Mouse (Mus musculus): ENCODE measurements at regions not wholly inside any gene's neighbourhood (a gene's known extent, or its start where the extent isn't known, plus 50 kb on each side); places are given as distances from the start of the nearest gene placed in this dataset.
"Not testable (repeated sequence)": the region's sequence is repeated elsewhere in the genome, so short reads cannot be mapped to it uniquely, and the experiment has no call there.

GRCm38 (mm10) chr1:95397188-95397587 is 83.8 kb downstream of the Fam174a start:
- no peaks in the 10 kb centered on the region for H3K27me3 ChIP-seq (ENCODE audit: control insufficient read depth, insufficient read depth, low read length)
- no peaks in the 10 kb centered on the region for H3K36me3 ChIP-seq (ENCODE audit: control insufficient read depth, insufficient read depth, low read length)
- no peak for DNase-seq (ENCODE audit: low spot score)
- H3K27ac ChIP-seq (ENCODE audit: low read depth, low read length), result no peak overlapping the region
- 35% methylated on average over 4 of the region's 4 CpGs for WGBS
- no peak overlapping the region for H3K4me2 ChIP-seq (ENCODE audit: low read depth, low read length, severe bottlenecking)
- ATAC-seq (replicated peaks; ENCODE audit: low FRiP score), result no peak
- no peaks in the 10 kb centered on the region for H3K4me1 ChIP-seq (replicated peaks; ENCODE audit: control insufficient read depth, insufficient read depth, low read length)
- no peak overlapping the region for H3K9ac ChIP-seq (ENCODE audit: low read length)
- no peaks in the 10 kb centered on the region for H3K9me3 ChIP-seq (ENCODE audit: control insufficient read depth, low read length)
- H3K4me3 ChIP-seq (ENCODE audit: low read depth, low read length), result no peak overlapping the region

GRCm38 (mm10) chr1:95399764-95400163 is 86.3 kb downstream of the Fam174a start:
- Histone ChIP-seq H3K4me1 (replicated peaks; ENCODE audit: control insufficient read depth, insufficient read depth, low read length) (no peaks in the 10 kb centered on the region), H3K36me3 (ENCODE audit: control insufficient read depth, insufficient read depth, low read length) (no peaks in the 10 kb centered on the region), H3K4me2 (ENCODE audit: low read depth, low read length, severe bottlenecking) (no peak overlapping the region), H3K9ac (ENCODE audit: low read length) (no peak overlapping the region), H3K27me3 (ENCODE audit: control insufficient read depth, insufficient read depth, low read length) (no peaks in the 10 kb centered on the region), H3K4me3 (ENCODE audit: low read depth, low read length) (no peak overlapping the region), H3K27ac (ENCODE audit: low read depth, low read length) (no peak overlapping the region), H3K9me3 (ENCODE audit: control insufficient read depth, low read length) (no peaks in the 10 kb centered on the region)
- no peak for ATAC-seq (replicated peaks; ENCODE audit: low FRiP score)
- DNase-seq (ENCODE audit: low spot score), result no peak
- WGBS, result 91% methylated on average over 7 of the region's 7 CpGs

- no peak overlapping the region for H3K27ac ChIP-seq (ENCODE audit: low read depth, low read length)
- no peak overlapping the region for H3K4me3 ChIP-seq (ENCODE audit: low read depth, low read length)
- no peak overlapping the region for H3K9ac ChIP-seq (ENCODE audit: low read length)
- no peak for ATAC-seq (replicated peaks; ENCODE audit: low FRiP score)
- no peak overlapping the region for H3K4me2 ChIP-seq (ENCODE audit: low read depth, low read length, severe bottlenecking)
- DNase-seq (ENCODE audit: low spot score), result no peak
- no peaks in the 10 kb centered on the region for H3K27me3 ChIP-seq (ENCODE audit: control insufficient read depth, insufficient read depth, low read length)
- H3K4me1 ChIP-seq (replicated peaks; ENCODE audit: control insufficient read depth, insufficient read depth, low read length), result no peaks in the 10 kb centered on the region
- WGBS, result 86% methylated on average over 1 of the region's 1 CpGs
- H3K9me3 ChIP-seq (ENCODE audit: control insufficient read depth, low read length), result no peaks in the 10 kb centered on the region
- no peaks in the 10 kb centered on the region for H3K36me3 ChIP-seq (ENCODE audit: control insufficient read depth, insufficient read depth, low read length)
Observed at GRCm38 (mm10) chr1:95422253-95422652, 108.8 kb downstream of the Fam174a start.

GRCm38 (mm10) chr1:95425420-95425819 is 112.0 kb downstream of the Fam174a start:
- Histone ChIP-seq H3K27me3 (ENCODE audit: control insufficient read depth, insufficient read depth, low read length) (no peaks in the 10 kb centered on the region), H3K9ac (ENCODE audit: low read length) (no peak overlapping the region), H3K27ac (ENCODE audit: low read depth, low read length) (no peak overlapping the region), H3K4me1 (replicated peaks; ENCODE audit: control insufficient read depth, insufficient read depth, low read length) (no peaks in the 10 kb centered on the region), H3K4me3 (ENCODE audit: low read depth, low read length) (no peak overlapping the region), H3K36me3 (ENCODE audit: control insufficient read depth, insufficient read depth, low read length) (no peaks in the 10 kb centered on the region), H3K4me2 (ENCODE audit: low read depth, low read length, severe bottlenecking) (no peak overlapping the region), H3K9me3 (ENCODE audit: control insufficient read depth, low read length) (no peaks in the 10 kb centered on the region)
- ATAC-seq (replicated peaks; ENCODE audit: low FRiP score) (no peak), DNase-seq (ENCODE audit: low spot score) (no peak)

GRCm38 (mm10) chr1:95437155-95437554 is 123.7 kb downstream of the Fam174a start:
- ATAC-seq (replicated peaks; ENCODE audit: low FRiP score), result no peak
- no peaks in the 10 kb centered on the region for H3K27me3 ChIP-seq (ENCODE audit: control insufficient read depth, insufficient read depth, low read length)
- no peaks in the 10 kb centered on the region for H3K4me1 ChIP-seq (replicated peaks; ENCODE audit: control insufficient read depth, insufficient read depth, low read length)
- H3K36me3 ChIP-seq (ENCODE audit: control insufficient read depth, insufficient read depth, low read length), result no peaks in the 10 kb centered on the region
- no peak overlapping the region for H3K27ac ChIP-seq (ENCODE audit: low read depth, low read length)
- H3K9ac ChIP-seq (ENCODE audit: low read length), result no peak overlapping the region
- no peak overlapping the region for H3K4me2 ChIP-seq (ENCODE audit: low read depth, low read length, severe bottlenecking)
- no peak for DNase-seq (ENCODE audit: low spot score)
- H3K9me3 ChIP-seq (ENCODE audit: control insufficient read depth, low read length), result no peaks in the 10 kb centered on the region
- H3K4me3 ChIP-seq (ENCODE audit: low read depth, low read length), result no peak overlapping the region

- no peak overlapping the region for H3K9ac ChIP-seq (ENCODE audit: low read length)
- 74% methylated on average over 3 of the region's 3 CpGs for WGBS
- H3K4me3 ChIP-seq (ENCODE audit: low read depth, low read length), result no peak overlapping the region
- no peak overlapping the region for H3K4me2 ChIP-seq (ENCODE audit: low read depth, low read length, severe bottlenecking)
- no peaks in the 10 kb centered on the region for H3K36me3 ChIP-seq (ENCODE audit: control insufficient read depth, insufficient read depth, low read length)
- no peak for DNase-seq (ENCODE audit: low spot score)
- no peaks in the 10 kb centered on the region for H3K9me3 ChIP-seq (ENCODE audit: control insufficient read depth, low read length)
- no peak for ATAC-seq (replicated peaks; ENCODE audit: low FRiP score)
- H3K27me3 ChIP-seq (ENCODE audit: control insufficient read depth, insufficient read depth, low read length), result no peaks in the 10 kb centered on the region
- H3K4me1 ChIP-seq (replicated peaks; ENCODE audit: control insufficient read depth, insufficient read depth, low read length), result no peaks in the 10 kb centered on the region
- no peak overlapping the region for H3K27ac ChIP-seq (ENCODE audit: low read depth, low read length)
Observed at GRCm38 (mm10) chr1:95445541-95445940, 132.1 kb downstream of the Fam174a start.

- 74% methylated on average over 7 of the region's 7 CpGs for WGBS
- H3K27me3 ChIP-seq (ENCODE audit: control insufficient read depth, insufficient read depth, low read length), result no peaks in the 10 kb centered on the region
- H3K4me3 ChIP-seq (ENCODE audit: low read depth, low read length), result no peak overlapping the region
- H3K9me3 ChIP-seq (ENCODE audit: control insufficient read depth, low read length), result no peaks in the 10 kb centered on the region
- DNase-seq (ENCODE audit: low spot score), result no peak
- H3K4me1 ChIP-seq (replicated peaks; ENCODE audit: control insufficient read depth, insufficient read depth, low read length), result no peaks in the 10 kb centered on the region
- H3K27ac ChIP-seq (ENCODE audit: low read depth, low read length), result no peak overlapping the region
- no peak overlapping the region for H3K4me2 ChIP-seq (ENCODE audit: low read depth, low read length, severe bottlenecking)
- H3K36me3 ChIP-seq (ENCODE audit: control insufficient read depth, insufficient read depth, low read length), result no peaks in the 10 kb centered on the region
- H3K9ac ChIP-seq (ENCODE audit: low read length), result no peak overlapping the region
- no peak for ATAC-seq (replicated peaks; ENCODE audit: low FRiP score)
Observed at GRCm38 (mm10) chr1:95448962-95449558, 135.6 kb downstream of the Fam174a start.

GRCm38 (mm10) chr1:95450920-95451332 is 137.5 kb downstream of the Fam174a start:
- Histone ChIP-seq H3K9me3 (ENCODE audit: control insufficient read depth, low read length) (no peaks in the 10 kb centered on the region), H3K9ac (ENCODE audit: low read length) (no peak overlapping the region), H3K27me3 (ENCODE audit: control insufficient read depth, insufficient read depth, low read length) (no peaks in the 10 kb centered on the region), H3K36me3 (ENCODE audit: control insufficient read depth, insufficient read depth, low read length) (no peaks in the 10 kb centered on the region), H3K4me2 (ENCODE audit: low read depth, low read length, severe bottlenecking) (no peak overlapping the region), H3K4me3 (ENCODE audit: low read depth, low read length) (no peak overlapping the region), H3K4me1 (replicated peaks; ENCODE audit: control insufficient read depth, insufficient read depth, low read length) (no peaks in the 10 kb centered on the region), H3K27ac (ENCODE audit: low read depth, low read length) (no peak overlapping the region)
- no peak for ATAC-seq (replicated peaks; ENCODE audit: low FRiP score)
- WGBS, result 87% methylated on average over 4 of the region's 4 CpGs
- DNase-seq (ENCODE audit: low spot score), result no peak

- not testable (repeated sequence) for H3K4me2 ChIP-seq (ENCODE audit: low read depth, low read length, severe bottlenecking); H3K27ac ChIP-seq (ENCODE audit: low read depth, low read length); H3K9ac ChIP-seq (ENCODE audit: low read length); H3K4me3 ChIP-seq (ENCODE audit: low read depth, low read length); H3K9me3 ChIP-seq (ENCODE audit: control insufficient read depth, low read length); H3K27me3 ChIP-seq (ENCODE audit: control insufficient read depth, insufficient read depth, low read length); H3K4me1 ChIP-seq (replicated peaks; ENCODE audit: control insufficient read depth, insufficient read depth, low read length); H3K36me3 ChIP-seq (ENCODE audit: control insufficient read depth, insufficient read depth, low read length)
- DNase-seq (ENCODE audit: low spot score) (peak; percentile 93), ATAC-seq (replicated peaks; ENCODE audit: low FRiP score) (peak; percentile 90)
- WGBS, result 80% methylated on average over 6 of the region's 6 CpGs
Observed at GRCm38 (mm10) chr1:95451755-95452154, 138.3 kb downstream of the Fam174a start.

Data from forebrain, embryonic 11.5 days (tissue).